Mouse (Mus musculus): Measurements from ENCODE around the gene Chtop. TPM values are rescaled to one million over a fixed set of nuclear protein-coding genes. Genes with fewer than 3 reads are reported as not detected.

Gene Chtop
- total and polyA plus RNA-seq, 3 experiments = 201 to 320 TPM; not detected in 1

DNA sequence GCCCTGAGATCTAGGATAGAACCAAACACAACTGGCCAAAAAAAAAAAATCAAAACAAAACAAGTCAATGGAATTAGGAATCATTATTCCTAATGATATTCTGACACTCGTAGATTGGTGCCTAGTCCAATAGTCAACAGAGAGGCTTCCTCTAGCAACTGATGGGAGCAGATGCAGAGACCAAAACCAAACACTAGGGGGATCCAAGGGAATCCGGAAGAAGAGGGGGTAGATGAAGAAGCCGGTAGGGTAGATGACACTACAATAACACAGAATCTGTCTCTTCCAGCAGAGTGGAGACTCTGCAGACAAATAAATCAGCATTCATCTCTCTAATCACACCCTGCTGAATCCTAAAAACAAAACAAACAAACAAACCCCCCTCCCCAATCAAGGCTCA, 37.1 kb downstream of the Chtop start (continued):
- no peak for TF ChIP-seq BHLHE40 (IDR thresholded peaks at IDR 0.05; ENCODE audit: borderline replicate concordance, low read depth, low read length)

DNA sequence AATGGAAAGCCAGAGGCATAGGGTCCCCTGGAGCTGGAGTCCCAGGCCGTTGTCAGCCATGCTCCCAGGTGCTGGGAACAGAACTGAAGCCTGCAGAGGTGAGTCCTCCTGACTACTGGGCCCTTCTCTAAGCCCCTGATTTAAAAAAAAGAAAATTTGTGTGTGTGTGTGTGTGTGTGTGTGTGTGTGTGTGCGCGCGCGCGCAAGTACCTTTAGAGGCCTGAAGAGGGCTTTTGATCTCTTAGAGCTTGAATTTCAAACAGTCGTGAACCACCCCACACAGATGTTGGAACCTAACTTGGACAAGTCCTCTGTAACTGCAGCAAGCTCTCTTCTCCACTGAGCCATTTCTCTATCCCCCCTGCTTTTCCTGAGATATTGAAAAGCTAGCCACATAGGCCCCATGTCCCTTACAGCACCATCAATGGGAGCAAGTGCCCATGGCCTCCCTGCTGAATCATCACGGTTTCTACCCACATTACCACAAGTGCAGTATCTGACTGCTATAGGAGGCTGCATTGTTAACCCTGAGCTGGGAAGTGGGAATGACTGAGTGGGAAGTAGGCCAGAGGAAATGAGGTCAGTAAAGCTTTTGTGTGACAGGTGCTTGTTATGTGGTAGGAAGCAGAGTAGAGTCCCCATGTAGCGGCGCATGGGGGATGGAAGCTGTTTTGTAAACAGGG, 41.5 kb downstream of the Chtop start:
- TF ChIP-seq GABPA (IDR thresholded peaks at IDR 0.05; ENCODE audit: low read depth, low read length) (no peak), CTCF (IDR thresholded peaks at IDR 0.05 in 2 of 3, conservative IDR thresholded peaks at IDR 0.05 in 1 of 3; ENCODE audit: control insufficient read depth in 1 of 3, insufficient read depth in 1 of 3, low read depth in 2 of 3, low read length in 3 of 3, poor library complexity in 1 of 3, severe bottlenecking in 1 of 3) (0 out of 6 replicates have a peak, but pooled peaks of 1 of the 3 experiments have one; percentile 6)
- Histone ChIP-seq H3K79me2 (ENCODE audit: control insufficient read depth, insufficient read depth, low read length, poor library complexity) (no peaks in the 10 kb centered on the region), H3K36me3 (ENCODE audit: control insufficient read depth in 1 of 2, insufficient read depth in 2 of 2, low read length in 2 of 2) (0 out of 4 replicates have a peak, but pooled peaks cover 0 to 2% of the 10 kb centered on the region in 2 experiments), H3K27me3 (ENCODE audit: control insufficient read depth in 1 of 2, insufficient read depth in 2 of 2, low read length in 2 of 2) (peaks cover 5 to 6% of the 10 kb centered on the region in 2 experiments), H3K9ac (ENCODE audit: control insufficient read depth, low read depth, low read length, poor library complexity, severe bottlenecking) (no peak overlapping the region), H3K4me1 (ENCODE audit: control insufficient read depth in 1 of 2, insufficient read depth in 2 of 2, low read length in 2 of 2) (peaks cover 0 to 4% of the 10 kb centered on the region in 2 experiments; a peak in 1 of 4 replicates), H3K4me3 (ENCODE audit: control insufficient read depth in 1 of 2, insufficient read depth in 1 of 2, low read depth in 2 of 2, low read length in 2 of 2) (no peak overlapping the region), H3K9me3 (replicated peaks; ENCODE audit: insufficient read depth, low read length) (no peaks in the 10 kb centered on the region), H3K27ac (ENCODE audit: control insufficient read depth, low read depth, low read length) (no peak overlapping the region)
- DNase-seq (ENCODE audit: low read depth, low spot score) = no peak

DNA sequence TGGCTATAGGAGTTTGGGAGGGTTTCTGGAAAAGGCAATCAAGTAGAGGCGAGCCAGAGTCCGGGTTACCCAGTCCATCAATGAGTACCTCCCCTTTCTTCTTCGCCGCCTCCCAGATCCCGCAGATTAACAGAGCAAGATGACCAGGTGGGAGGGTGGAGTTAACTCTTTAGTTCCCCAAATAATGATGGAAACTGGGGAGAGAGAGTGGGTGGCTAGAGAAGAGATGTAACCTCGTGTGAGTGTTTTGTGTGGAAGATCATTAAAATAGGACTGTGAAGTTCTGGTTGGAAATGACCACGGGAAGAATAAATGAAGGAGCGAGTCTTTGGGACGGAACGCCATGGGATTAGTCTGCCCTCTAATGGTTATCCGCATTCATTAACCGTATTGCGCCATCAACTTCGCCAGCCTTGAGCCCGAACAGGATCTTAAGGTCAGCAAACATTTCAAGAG, 43.0 kb downstream of the Chtop start:
- H3K27me3 ChIP-seq (ENCODE audit: control insufficient read depth in 1 of 2, insufficient read depth in 2 of 2, low read length in 2 of 2) = peaks cover 8 to 10% of the 10 kb centered on the region in 2 experiments
- H3K4me3 ChIP-seq (ENCODE audit: control insufficient read depth in 1 of 2, insufficient read depth in 1 of 2, low read depth in 2 of 2, low read length in 2 of 2) = no peak overlapping the region
- no peak for DNase-seq (ENCODE audit: low read depth, low spot score)
- no peaks in the 10 kb centered on the region for H3K79me2 ChIP-seq (ENCODE audit: control insufficient read depth, insufficient read depth, low read length, poor library complexity)
- no peak for TF ChIP-seq NRF1 (IDR thresholded peaks at IDR 0.05; ENCODE audit: insufficient read depth, low read depth, low read length, poor library complexity, severe bottlenecking)
- TF ChIP-seq TAL1 (IDR thresholded peaks at IDR 0.05; ENCODE audit: low read length) = no peak
- no peak for TF ChIP-seq GABPA (IDR thresholded peaks at IDR 0.05; ENCODE audit: low read depth, low read length)
- TF ChIP-seq JUND (IDR thresholded peaks at IDR 0.05; ENCODE audit: low read depth, low read length) = no peak
- TF ChIP-seq POLR2A (IDR thresholded peaks at IDR 0.05; ENCODE audit: control insufficient read depth in 1 of 2, insufficient read depth in 1 of 2, low read depth in 1 of 2, low read length in 2 of 2, poor library complexity in 1 of 2) = no peak
- TF ChIP-seq SMC3 (IDR thresholded peaks at IDR 0.05; ENCODE audit: low read depth, low read length) = peak; percentile 20; the same call in 1 of the 2 replicates
- no peak for TF ChIP-seq MAZ (IDR thresholded peaks at IDR 0.05; ENCODE audit: low read depth, low read length)
- peak in 1 of 3 experiments; percentile 43; a peak in 3 of 6 replicates for TF ChIP-seq CTCF (IDR thresholded peaks at IDR 0.05 in 2 of 3, conservative IDR thresholded peaks at IDR 0.05 in 1 of 3; ENCODE audit: control insufficient read depth in 1 of 3, insufficient read depth in 1 of 3, low read depth in 2 of 3, low read length in 3 of 3, poor library complexity in 1 of 3, severe bottlenecking in 1 of 3)
- TF ChIP-seq TBP (IDR thresholded peaks at IDR 0.05; ENCODE audit: low read depth, low read length) = no peak
- peak; percentile 45 for TF ChIP-seq RAD21 (IDR thresholded peaks at IDR 0.05; ENCODE audit: low read depth, low read length)
- TF ChIP-seq ETS1 (IDR thresholded peaks at IDR 0.05; ENCODE audit: low read depth, low read length) = no peak
- TF ChIP-seq POLR2AphosphoS5 (IDR thresholded peaks at IDR 0.05; ENCODE audit: borderline replicate concordance, low read depth, low read length) = no peak
- no peak for TF ChIP-seq TCF12 (IDR thresholded peaks at IDR 0.05; ENCODE audit: low read depth, low read length)
- no peak for TF ChIP-seq BHLHE40 (IDR thresholded peaks at IDR 0.05; ENCODE audit: borderline replicate concordance, low read depth, low read length)
- TF ChIP-seq USF1 (IDR thresholded peaks at IDR 0.05; ENCODE audit: low read depth, low read length) = no peak
- no peak for TF ChIP-seq MXI1 (IDR thresholded peaks at IDR 0.05; ENCODE audit: low read depth, low read length)
- TF ChIP-seq E2F4 (IDR thresholded peaks at IDR 0.05; ENCODE audit: borderline replicate concordance, low read depth, low read length) = no peak
- no peak for TF ChIP-seq EP300 (IDR thresholded peaks at IDR 0.05; ENCODE audit: low read depth in 1 of 2, low read length in 2 of 2)
- no peak for TF ChIP-seq USF2 (IDR thresholded peaks at IDR 0.05; ENCODE audit: borderline replicate concordance in 1 of 2, insufficient read depth in 1 of 2, low read depth in 1 of 2, low read length in 2 of 2)
- no peak for TF ChIP-seq MYB (IDR thresholded peaks at IDR 0.05; ENCODE audit: low read depth, low read length)
- TF ChIP-seq MYC (IDR thresholded peaks at IDR 0.05; ENCODE audit: low read depth, low read length) = no peak
- no peak for TF ChIP-seq ELF1 (IDR thresholded peaks at IDR 0.05; ENCODE audit: low read depth, low read length)
- H3K36me3 ChIP-seq (ENCODE audit: control insufficient read depth in 1 of 2, insufficient read depth in 2 of 2, low read length in 2 of 2) = no peaks in the 10 kb centered on the region
- no peaks in the 10 kb centered on the region for H3K4me1 ChIP-seq (ENCODE audit: control insufficient read depth in 1 of 2, insufficient read depth in 2 of 2, low read length in 2 of 2)
- H3K27ac ChIP-seq (ENCODE audit: control insufficient read depth, low read depth, low read length) = no peak overlapping the region
- no peak overlapping the region for H3K9ac ChIP-seq (ENCODE audit: control insufficient read depth, low read depth, low read length, poor library complexity, severe bottlenecking)
- H3K9me3 ChIP-seq (replicated peaks; ENCODE audit: insufficient read depth, low read length) = no peaks in the 10 kb centered on the region

Measured in MEL (cell line).